Mouse (Mus musculus) small intestine, adult 2 months (tissue): ENCODE results near the gene Stk26.

Experiments
- CTCF ChIP-seq: fragments of 200-500 bp; IDR thresholded peaks from 2 replicates; pipeline ENCODE4 v1.5.1; 2012; ENCODE audit warnings: low read depth, mild to moderate bottlenecking, control low read depth, inconsistent platforms, low read length, moderate library complexity, mixed read lengths; ENCODE audit not compliant: insufficient replicate concordance, insufficient read length; ENCODE audit errors: extremely low read depth
- POLR2A ChIP-seq: fragments of 200-500 bp; IDR thresholded peaks from 2 replicates; pipeline ENCODE4 v1.6.1; 2012; ENCODE audit warnings: low read depth, mild to moderate bottlenecking, control low read depth, inconsistent platforms, low read length, moderate library complexity

- no peak for TF ChIP-seq CTCF
- TF ChIP-seq POLR2A, result no peak
These were observed 62.6 kb downstream of the Stk26 start for GRCm38 (mm10) chrX:50903497-50903896.
